Mouse (Mus musculus): ENCODE data around the gene Slc39a5. TPM values are rescaled to one million over a fixed set of nuclear protein-coding genes. Genes with fewer than 3 reads are reported as not detected.

Slc39a5 gene
- polyA plus RNA-seq, 1 experiment = 0.46 TPM

GRCm38 (mm10) chr10:128411211-128412054 lies 10.4 kb upstream of the Slc39a5 start, which contains the start of the genes Nabp2 and Rnf41:
Nabp2 (minus strand) TSS chr10:128411492.
Rnf41 (plus strand) TSS chr10:128411657.
- peak; percentile 93 to 96 for DNase-seq (ENCODE audit: extremely low spot score in 1 of 2, low spot score in 1 of 2)

DNA sequence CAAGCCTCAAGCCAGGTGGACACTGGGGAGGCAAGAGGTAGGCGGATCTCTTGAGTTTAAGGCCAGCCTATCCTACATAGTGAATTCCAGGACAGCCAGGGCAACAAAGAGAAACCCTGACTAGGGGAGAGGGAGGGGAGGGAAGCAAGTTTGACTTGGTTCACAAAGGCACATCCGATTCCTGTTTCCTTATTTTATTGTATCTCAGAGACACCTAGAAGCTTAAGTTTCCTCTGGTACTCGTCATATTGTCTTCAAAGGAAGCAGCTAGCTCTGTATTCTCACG lies 9.5 kb upstream of the Slc39a5 start:
- no peak for DNase-seq (ENCODE audit: extremely low spot score in 1 of 2, low spot score in 1 of 2)

DNA sequence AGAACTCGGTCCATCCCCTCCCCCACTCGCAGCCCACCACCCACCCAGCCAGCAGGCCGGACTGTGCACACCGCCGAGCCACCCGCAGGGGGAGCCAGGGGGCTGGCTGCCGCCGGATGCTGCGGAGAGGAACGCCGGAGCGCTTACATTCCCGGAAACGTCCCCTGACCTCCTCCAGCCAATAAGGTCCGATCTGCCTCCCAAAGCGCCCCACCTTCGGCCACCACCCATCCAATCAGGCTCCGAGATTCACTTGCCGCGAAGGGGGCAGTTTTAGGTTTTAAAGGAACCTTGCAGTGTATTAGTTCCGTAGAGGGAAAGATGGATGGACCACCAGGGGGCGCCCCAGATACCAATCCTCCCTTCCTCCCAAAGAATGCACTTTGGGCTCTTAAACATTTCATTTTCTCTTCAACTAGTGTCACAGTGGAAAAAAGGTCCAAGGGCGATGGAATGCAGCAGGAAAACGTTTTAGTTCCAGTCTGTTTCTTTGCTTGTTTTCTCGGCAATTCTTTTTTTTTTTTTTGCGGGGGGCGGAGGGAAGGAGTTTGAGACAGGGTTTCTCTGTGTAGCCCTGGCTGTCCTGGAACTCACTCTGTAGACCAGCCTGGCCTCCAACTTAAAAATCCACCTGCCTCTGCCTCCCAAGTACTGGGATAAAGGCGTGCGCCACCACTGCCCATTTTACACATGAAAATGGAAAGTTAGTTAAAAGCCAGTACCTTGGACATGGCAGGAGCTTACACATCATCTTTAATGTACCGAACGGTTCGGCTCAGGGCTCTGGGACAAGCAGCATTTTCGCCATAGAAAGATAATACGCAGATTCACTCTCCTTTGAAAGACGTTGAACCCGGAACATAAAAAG lies 8.9 kb upstream of the Slc39a5 start:
- peak; percentile 98 to 100 for DNase-seq (ENCODE audit: extremely low spot score in 1 of 2, low spot score in 1 of 2)

- peak in 1 of 2 experiments; percentile 57 for DNase-seq (ENCODE audit: extremely low spot score in 1 of 2, low spot score in 1 of 2)
Measured at GRCm38 (mm10) chr10:128408591-128409535, 7.8 kb upstream of the Slc39a5 start.

GRCm38 (mm10) chr10:128403931-128404330 lies 2.9 kb upstream of the Slc39a5 start:
- DNase-seq (ENCODE audit: extremely low spot score in 1 of 2, low spot score in 1 of 2) = no peak

DNA sequence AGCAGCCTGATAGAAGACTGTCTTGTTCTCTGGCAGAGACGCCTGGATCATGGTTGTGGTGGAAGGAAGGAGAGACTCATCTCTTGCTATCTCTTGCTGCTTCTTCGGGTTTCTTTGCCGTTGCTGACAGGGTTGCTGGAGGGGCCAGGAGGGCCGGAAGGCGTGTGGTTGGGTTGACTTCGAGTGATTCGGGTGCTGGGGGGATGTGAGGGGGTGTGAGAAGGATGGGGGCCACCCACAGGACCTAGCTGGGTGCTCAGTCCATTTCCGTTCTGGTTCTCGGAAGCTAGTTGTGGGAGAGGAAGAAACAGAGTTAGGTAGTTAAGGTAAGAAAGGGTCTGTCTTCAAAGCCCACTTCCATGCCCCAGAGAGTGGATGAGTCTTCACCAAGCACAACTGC lies 609 bp upstream of the Slc39a5 start:
- no peak for DNase-seq (ENCODE audit: extremely low spot score in 1 of 2, low spot score in 1 of 2)

- no peak for DNase-seq (ENCODE audit: extremely low spot score in 1 of 2, low spot score in 1 of 2)
Measured at GRCm38 (mm10) chr10:128400338-128400737, 691 bp downstream of the Slc39a5 start.

DNA sequence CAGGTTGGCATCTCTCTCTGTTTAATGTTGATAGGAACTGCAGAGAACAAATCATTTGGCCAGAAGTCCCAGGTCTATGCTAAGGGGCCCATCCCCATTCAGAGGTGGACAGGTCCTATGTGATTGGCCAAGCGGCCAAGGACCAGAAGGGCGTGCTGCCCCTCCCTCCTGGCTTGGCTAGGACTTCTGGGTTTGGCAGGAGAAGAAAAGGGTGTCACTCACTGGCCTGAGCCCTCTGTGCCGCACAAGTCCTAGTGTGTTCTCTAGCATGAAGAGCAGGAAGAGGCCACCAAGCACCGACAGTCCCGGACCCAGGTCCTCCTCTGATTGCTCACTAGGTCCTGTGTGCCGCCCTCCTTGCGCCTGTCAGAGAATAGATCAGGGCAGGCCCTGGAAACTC lies 3.6 kb downstream of the Slc39a5 start:
- no peak for DNase-seq (ENCODE audit: extremely low spot score in 1 of 2, low spot score in 1 of 2)

- DNase-seq (ENCODE audit: extremely low spot score in 1 of 2, low spot score in 1 of 2) = no peak
Measured at GRCm38 (mm10) chr10:128396716-128397264, 4.2 kb downstream of the Slc39a5 start.

- DNase-seq (ENCODE audit: extremely low spot score in 1 of 2, low spot score in 1 of 2) = no peak
Measured at GRCm38 (mm10) chr10:128396017-128396673, 4.9 kb downstream of the Slc39a5 start.

GRCm38 (mm10) chr10:128391850-128392249 lies 9.2 kb downstream of the Slc39a5 start:
- no peak for DNase-seq (ENCODE audit: extremely low spot score in 1 of 2, low spot score in 1 of 2)

- no peak for DNase-seq (ENCODE audit: extremely low spot score in 1 of 2, low spot score in 1 of 2)
Measured at GRCm38 (mm10) chr10:128390366-128390765, 10.7 kb downstream of the Slc39a5 start.

- DNase-seq (ENCODE audit: extremely low spot score in 1 of 2, low spot score in 1 of 2) = no peak
Measured at GRCm38 (mm10) chr10:128389570-128389969, 11.5 kb downstream of the Slc39a5 start.

DNA sequence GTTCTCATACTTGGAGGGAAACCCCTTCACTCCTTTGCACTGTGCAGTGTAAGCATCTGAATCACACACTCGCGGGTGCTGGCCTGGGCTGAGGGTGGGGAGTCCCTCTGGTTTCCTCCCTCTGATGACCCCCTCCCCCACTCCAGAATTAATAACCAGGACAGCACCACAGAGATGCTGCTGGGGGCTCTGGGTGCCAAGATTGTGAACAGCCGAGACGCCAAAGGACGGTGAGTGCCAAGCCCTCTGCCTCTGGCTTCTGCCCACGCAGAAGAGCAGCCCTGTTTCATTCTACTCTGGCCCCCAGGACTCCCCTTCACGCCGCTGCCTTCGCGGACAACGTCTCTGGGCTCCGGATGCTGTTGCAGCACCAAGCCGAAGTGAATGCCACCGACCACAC lies 12.1 kb downstream of the Slc39a5 start:
- no peak for DNase-seq (ENCODE audit: extremely low spot score in 1 of 2, low spot score in 1 of 2)

- no peak for DNase-seq (ENCODE audit: extremely low spot score in 1 of 2, low spot score in 1 of 2)
Measured at GRCm38 (mm10) chr10:128385902-128386301, 15.1 kb downstream of the Slc39a5 start.

DNA sequence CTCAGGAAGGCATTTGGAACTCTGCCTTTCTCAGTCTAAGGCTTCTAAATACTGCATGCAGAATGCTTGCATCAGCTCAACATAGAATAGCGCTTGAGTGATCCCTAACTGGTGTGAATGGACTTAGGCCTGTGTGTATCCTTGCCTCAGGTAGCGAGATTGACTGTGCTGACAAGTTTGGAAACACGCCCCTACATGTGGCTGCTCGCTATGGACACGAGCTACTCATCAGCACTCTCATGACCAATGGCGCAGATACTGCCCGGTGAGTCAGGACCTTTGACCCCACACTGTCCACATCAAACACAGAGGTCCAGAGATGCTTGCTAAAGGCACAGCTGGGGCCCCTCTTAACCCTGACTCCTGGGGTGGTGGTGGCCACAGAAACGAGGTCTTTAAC lies 18.5 kb downstream of the Slc39a5 start:
- no peak for DNase-seq (ENCODE audit: extremely low spot score in 1 of 2, low spot score in 1 of 2)

DNA sequence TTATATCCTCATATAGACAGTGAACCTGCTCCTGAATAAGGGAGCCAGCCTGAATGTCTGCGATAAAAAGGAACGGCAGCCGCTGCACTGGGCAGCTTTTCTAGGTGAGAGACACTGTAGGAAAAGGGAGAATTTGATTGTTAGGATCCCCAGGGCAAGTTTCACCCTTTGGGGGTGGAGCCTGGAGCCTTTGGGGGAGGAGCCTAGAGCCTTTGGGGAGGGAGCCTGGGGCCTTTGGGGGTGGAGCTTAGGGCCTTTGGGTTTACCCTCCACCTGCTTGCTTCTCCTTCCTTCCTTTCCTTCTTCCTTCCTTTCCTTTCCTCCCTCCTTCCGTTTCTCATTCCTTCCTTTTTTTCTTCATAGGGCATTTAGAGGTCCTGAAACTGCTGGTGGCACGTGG lies 20.5 kb downstream of the Slc39a5 start:
- DNase-seq (ENCODE audit: extremely low spot score in 1 of 2, low spot score in 1 of 2) = no peak

DNA sequence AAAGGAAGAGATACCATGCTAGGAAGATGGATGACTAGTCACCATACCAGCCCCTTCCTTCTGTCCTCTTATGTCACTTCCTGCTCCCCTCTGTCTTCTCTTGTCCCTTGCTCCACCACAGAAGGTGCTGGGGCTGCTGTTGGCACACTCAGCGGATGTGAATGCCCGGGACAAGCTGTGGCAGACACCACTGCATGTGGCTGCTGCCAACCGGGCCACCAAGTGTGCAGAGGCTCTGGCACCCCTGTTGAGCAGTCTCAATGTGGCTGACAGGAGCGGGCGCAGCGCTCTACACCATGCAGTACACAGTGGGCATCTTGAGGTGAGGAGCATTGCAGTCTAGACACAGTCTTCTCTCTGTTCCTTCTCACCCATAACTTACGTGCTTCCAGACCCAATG lies 21.8 kb downstream of the Slc39a5 start:
- DNase-seq (ENCODE audit: extremely low spot score in 1 of 2, low spot score in 1 of 2) = no peak

GRCm38 (mm10) chr10:128378462-128378861 lies 22.6 kb downstream of the Slc39a5 start:
- peak in 1 of 2 experiments; percentile 54 for DNase-seq (ENCODE audit: extremely low spot score in 1 of 2, low spot score in 1 of 2)

Data from frontal cortex, adult 2 months (tissue).